Mouse (Mus musculus) lung, postnatal 25 days (tissue): ENCODE results near the gene Wdr24.

Experiments used
- DNase-seq: peaks from one replicate; pipeline ENCODE4 v3.0.0; 2022; ENCODE audit warnings: low spot score

Wdr24 gene

DNA sequence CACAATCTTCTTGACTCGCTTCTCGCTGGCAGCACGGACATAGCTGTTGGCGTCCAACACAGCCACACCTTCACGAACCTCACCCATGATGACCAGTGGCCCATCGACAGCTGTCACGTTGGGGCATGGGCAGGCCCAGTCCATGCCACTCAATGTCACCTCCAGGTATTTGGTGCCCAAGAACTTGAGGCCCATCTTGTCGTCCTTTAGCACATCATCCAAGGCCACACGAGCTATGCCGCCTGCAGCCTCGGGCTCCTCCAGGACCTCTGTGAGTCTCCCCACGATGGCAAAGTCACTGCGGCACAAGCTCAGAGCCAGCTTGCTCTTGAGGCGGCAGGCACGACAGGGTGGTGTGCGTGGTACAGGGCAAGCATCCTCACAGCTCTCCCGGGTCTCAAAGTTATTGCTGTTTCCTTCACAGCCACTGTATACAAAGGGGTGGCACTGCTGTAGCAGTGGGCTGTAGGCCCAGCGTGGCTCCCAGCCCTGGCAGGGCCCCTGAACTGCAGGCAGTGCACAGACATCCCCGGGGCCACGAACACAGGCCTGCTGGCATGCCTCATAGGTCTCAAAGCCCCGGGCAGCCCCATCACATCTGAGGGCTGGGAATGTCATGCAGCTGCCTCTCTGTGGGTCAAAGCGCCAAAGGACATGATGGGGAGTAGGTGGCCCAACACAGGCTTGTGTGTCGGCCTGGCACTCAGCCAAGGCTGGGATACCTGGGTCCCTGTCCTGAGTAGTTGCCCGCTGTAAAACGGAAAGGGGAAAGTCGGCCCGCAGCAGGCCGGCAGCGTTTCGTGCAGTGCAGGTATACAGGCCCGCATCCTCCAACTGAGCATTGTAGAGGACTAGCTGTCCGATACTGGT is 54.5 kb downstream of the Wdr24 start:
- no peak for DNase-seq
